Mouse (Mus musculus) layer of hippocampus, adult 9-10 months (tissue): ENCODE measurements around the gene Efnb3.
"Not testable (repeated sequence)": the region's sequence is repeated elsewhere in the genome, so short reads cannot be mapped to it uniquely, and the experiment has no call there.

Experiments
- DNase-seq: peaks from one replicate; pipeline ENCODE4 v3.0.0; 2022; ENCODE audit warnings: low spot score

The Efnb3 gene

GRCm38 (mm10) chr11:69549060-69549656 lies 10.8 kb downstream of the Efnb3 start, which contains the start of gene Dnah2:
Dnah2 (minus strand) TSS chr11:69549110.
- DNase-seq: no peak

- DNase-seq: no peak
Measured at GRCm38 (mm10) chr11:69547071-69547470, 12.9 kb downstream of the Efnb3 start.

- no peak for DNase-seq
Measured at GRCm38 (mm10) chr11:69546423-69547053, 13.5 kb downstream of the Efnb3 start.

- DNase-seq: no peak
Measured at GRCm38 (mm10) chr11:69545957-69546356, 14.0 kb downstream of the Efnb3 start.

- no peak for DNase-seq
Measured at GRCm38 (mm10) chr11:69543598-69543997, 16.4 kb downstream of the Efnb3 start.

GRCm38 (mm10) chr11:69541741-69542140 lies 18.3 kb downstream of the Efnb3 start:
- not testable (repeated sequence) for DNase-seq

GRCm38 (mm10) chr11:69540700-69541099 lies 19.3 kb downstream of the Efnb3 start:
- no peak for DNase-seq

- no peak for DNase-seq
Measured at GRCm38 (mm10) chr11:69534990-69535389, 25.0 kb downstream of the Efnb3 start.

- no peak for DNase-seq
Measured at GRCm38 (mm10) chr11:69532480-69533150, 27.4 kb downstream of the Efnb3 start.

GRCm38 (mm10) chr11:69530755-69531154 lies 29.2 kb downstream of the Efnb3 start:
- not testable (repeated sequence) for DNase-seq

GRCm38 (mm10) chr11:69530281-69530680 lies 29.7 kb downstream of the Efnb3 start:
- DNase-seq: not testable (repeated sequence)

- DNase-seq: no peak
Measured at GRCm38 (mm10) chr11:69528031-69528390, 32.0 kb downstream of the Efnb3 start.

- no peak for DNase-seq
Measured at GRCm38 (mm10) chr11:69527098-69528030, 32.6 kb downstream of the Efnb3 start.

- DNase-seq: no peak
Measured at GRCm38 (mm10) chr11:69526631-69527030, 33.4 kb downstream of the Efnb3 start.

GRCm38 (mm10) chr11:69525661-69526060 lies 34.3 kb downstream of the Efnb3 start:
- DNase-seq: no peak

- no peak for DNase-seq
Measured at GRCm38 (mm10) chr11:69523651-69524050, 36.4 kb downstream of the Efnb3 start.

GRCm38 (mm10) chr11:69521526-69522149 lies 38.4 kb downstream of the Efnb3 start:
- DNase-seq: no peak

- no peak for DNase-seq
Measured at GRCm38 (mm10) chr11:69519976-69520375, 40.0 kb downstream of the Efnb3 start.

GRCm38 (mm10) chr11:69516661-69517060 lies 43.3 kb downstream of the Efnb3 start:
- DNase-seq: no peak

- no peak for DNase-seq
Measured at GRCm38 (mm10) chr11:69516151-69516640, 43.8 kb downstream of the Efnb3 start.

- no peak for DNase-seq
Measured at GRCm38 (mm10) chr11:69513840-69514239, 46.2 kb downstream of the Efnb3 start.
